Mouse (Mus musculus) lung, postnatal 0 days (tissue): ENCODE measurements at regions not wholly inside any gene's neighbourhood (a gene's known extent, or its start where the extent isn't known, plus 50 kb on each side); places are given as distances from the start of the nearest gene placed in this dataset.

Source experiments
- ATAC-seq: fragments of 200-750 bp; cut with Nextera tagmentation; 2 replicates; pipeline ENCODE4 v1.8.0; 2017; ENCODE audit warnings: moderate library complexity
- DNase-seq: peaks from one replicate; pipeline ENCODE4 v3.0.0-alpha.2; 2016; ENCODE audit warnings: low spot score
- H3K27ac ChIP-seq: fragments of 300-500 bp; sonication (generic); 2 replicates; pipeline ENCODE4 v1.5.1; 2014; ENCODE audit warnings: antibody characterized with exemption, mild to moderate bottlenecking, low read length, mixed read lengths
- H3K27me3 ChIP-seq: fragments of 300-500 bp; sonication (generic); replicated peaks from 2 replicates; pipeline ENCODE4 v1.6.1; 2014; ENCODE audit warnings: low read length, mixed read lengths; ENCODE audit not compliant: insufficient read depth
- H3K36me3 ChIP-seq: fragments of 300-500 bp; sonication (generic); 2 replicates; pipeline ENCODE4 v1.6.1; 2014; ENCODE audit warnings: low read length, mixed read lengths; ENCODE audit not compliant: insufficient read depth
- H3K4me1 ChIP-seq: fragments of 300-500 bp; sonication (generic); 2 replicates; pipeline ENCODE4 v1.6.1; 2014; ENCODE audit warnings: antibody characterized with exemption, low read depth, low read length, mixed read lengths; ENCODE audit not compliant: insufficient read depth
- H3K4me2 ChIP-seq: fragments of 300-500 bp; sonication (generic); replicated peaks from 2 replicates; pipeline ENCODE4 v1.6.1; 2014; ENCODE audit warnings: low read depth, mild to moderate bottlenecking, low read length, moderate library complexity, mixed read lengths
- H3K4me3 ChIP-seq: fragments of 300-500 bp; sonication (generic); 2 replicates; pipeline ENCODE4 v1.5.1; 2014; ENCODE audit warnings: low read depth, low read length
- H3K9ac ChIP-seq: fragments of 300-500 bp; sonication (generic); replicated peaks from 2 replicates; pipeline ENCODE4 v1.6.1; 2014; ENCODE audit warnings: low read depth, mild to moderate bottlenecking
- H3K9me3 ChIP-seq: fragments of 300-500 bp; sonication (generic); 2 replicates; pipeline ENCODE4 v1.6.1; 2016; ENCODE audit warnings: low read length, mixed read lengths
- CTCF ChIP-seq: IDR thresholded peaks from 2 replicates; pipeline ENCODE4 v1.5.1; 2016; ENCODE audit warnings: antibody characterized with exemption, mild to moderate bottlenecking
- EP300 ChIP-seq: IDR thresholded peaks from 2 replicates; pipeline ENCODE4 v1.6.1; 2016; ENCODE audit warnings: antibody characterized with exemption, mild to moderate bottlenecking, control low read depth
- WGBS: fragments of 180-500 bp; shearing (Covaris S2); extraction: QIAGEN DNeasy Blood & Tissue Kit; methylation state at CpG from one replicate; pipeline ENCODE4 v1.1.7; 2014; 5-methylcytosine and 5-hydroxymethylcytosine counted together

DNA sequence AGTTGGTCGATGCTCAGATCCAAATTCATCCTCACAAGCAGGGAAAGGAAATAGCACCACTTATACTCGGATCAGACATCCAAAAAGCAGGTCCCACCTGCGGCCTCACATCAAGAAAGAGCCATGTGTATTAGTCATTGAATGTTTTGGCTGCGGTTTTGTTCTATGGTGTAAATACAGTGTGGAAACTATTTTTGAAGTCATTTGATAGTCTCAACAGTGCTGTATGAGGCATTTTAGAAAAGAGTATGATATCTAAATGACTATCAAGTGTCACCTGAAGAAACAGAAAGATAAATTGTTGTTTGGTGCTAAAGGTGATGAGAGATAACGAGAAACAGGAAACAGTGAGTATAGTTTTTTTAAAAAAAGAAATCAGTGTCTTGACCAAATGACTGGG lies 74.7 kb downstream of the Cep44 start:
- ATAC-seq, result no peak
- no peak overlapping the region for H3K4me3 ChIP-seq
- no peak overlapping the region for H3K9ac ChIP-seq

DNA sequence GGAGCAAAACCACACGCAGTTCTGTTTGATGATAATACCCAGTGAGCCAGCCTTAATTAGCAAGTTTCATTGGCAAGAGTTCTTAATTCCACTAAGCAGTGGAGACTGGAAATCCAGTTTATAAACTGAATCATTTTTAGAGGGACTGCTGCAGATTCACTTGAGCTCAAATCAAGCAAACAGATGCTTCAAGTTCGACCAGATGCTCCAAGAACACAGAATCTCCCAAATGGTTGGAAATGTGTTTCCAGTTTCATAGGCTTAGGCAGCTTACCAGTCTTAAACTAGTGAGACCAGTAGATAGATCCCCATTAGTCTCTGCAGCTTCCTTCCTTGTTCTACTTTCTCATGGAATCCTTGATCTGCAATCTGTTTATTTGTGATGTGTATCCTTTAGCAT lies 75.7 kb downstream of the Cep44 start:
- no peak overlapping the region for H3K4me2 ChIP-seq
- TF ChIP-seq CTCF (no peak), EP300 (no peak)
- 79% methylated on average over 2 of the region's 2 CpGs for WGBS
- no peaks in the 10 kb centered on the region for H3K9me3 ChIP-seq
- H3K9ac ChIP-seq, result no peak overlapping the region
- no peaks in the 10 kb centered on the region for H3K4me1 ChIP-seq
- H3K27me3 ChIP-seq, result no peaks in the 10 kb centered on the region
- H3K36me3 ChIP-seq, result no peaks in the 10 kb centered on the region
- DNase-seq (no peak), ATAC-seq (no peak)
- no peak overlapping the region for H3K4me3 ChIP-seq
- H3K27ac ChIP-seq, result no peak overlapping the region

More for the DNA sequence above, 74.7 kb downstream of the Cep44 start:
- Histone ChIP-seq H3K4me1 (no peaks in the 10 kb centered on the region), H3K4me2 (no peak overlapping the region), H3K27me3 (no peaks in the 10 kb centered on the region), H3K27ac (no peak overlapping the region), H3K36me3 (no peaks in the 10 kb centered on the region), H3K9me3 (no peaks in the 10 kb centered on the region)
- TF ChIP-seq EP300 (no peak), CTCF (no peak)
- DNase-seq, result no peak
- 79% methylated on average over 5 of the region's 5 CpGs for WGBS

DNA sequence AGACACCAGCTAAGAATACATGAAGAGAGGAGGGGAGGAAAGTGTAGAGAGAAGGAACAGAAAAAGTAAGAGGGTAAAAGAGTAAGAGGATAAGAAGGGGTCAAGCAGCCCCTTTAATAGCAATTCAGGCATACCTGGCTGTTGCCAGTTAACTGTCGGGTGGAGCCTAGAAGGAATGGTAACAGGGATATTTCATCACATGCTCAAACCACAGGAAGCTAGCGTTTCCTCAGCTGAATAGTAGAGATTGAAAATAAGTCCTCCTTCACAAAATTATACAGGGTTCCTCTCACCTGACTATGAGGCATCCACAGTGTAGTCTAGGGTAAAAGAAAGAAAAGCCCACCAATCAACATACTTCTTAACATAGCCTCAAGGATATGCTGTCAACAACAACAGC lies 76.5 kb downstream of the Cep44 start:
- 78% methylated on average over 2 of the region's 2 CpGs for whole genome bisulfite sequencing
- H3K4me3 ChIP-seq, result no peak overlapping the region
- no peaks in the 10 kb centered on the region for H3K4me1 ChIP-seq
- H3K36me3 ChIP-seq, result no peaks in the 10 kb centered on the region
- ATAC-seq, result no peak
- TF ChIP-seq CTCF (no peak), EP300 (no peak)
- H3K27me3 ChIP-seq, result no peaks in the 10 kb centered on the region
- no peaks in the 10 kb centered on the region for H3K9me3 ChIP-seq
- no peak for DNase-seq
- no peak overlapping the region for H3K27ac ChIP-seq
- no peak overlapping the region for H3K9ac ChIP-seq
- H3K4me2 ChIP-seq, result no peak overlapping the region

DNA sequence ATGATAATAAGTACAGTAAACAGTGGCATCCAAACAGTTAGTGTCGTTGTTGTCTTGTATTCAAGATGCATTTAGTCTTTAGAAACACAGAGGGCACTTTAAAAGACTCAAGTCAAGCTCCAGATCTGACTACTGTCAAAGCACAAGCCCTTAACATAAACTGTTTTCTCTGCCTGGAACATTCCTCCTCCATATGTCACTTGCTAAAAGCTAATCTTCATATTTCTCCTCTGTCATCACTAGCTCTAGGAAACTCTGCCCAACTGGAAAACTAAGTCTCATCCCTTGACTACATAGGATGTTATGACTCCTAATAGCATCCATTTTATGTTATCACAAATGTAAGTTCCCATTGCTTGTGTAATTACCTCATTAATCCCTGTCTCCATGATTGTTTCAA lies 85.8 kb downstream of the Cep44 start:
- WGBS, result 39% methylated on average over 1 of the region's 1 CpGs
- ATAC-seq (peak; percentile 25; the same call in 1 of the 2 replicates), DNase-seq (peak; percentile 53)
- Histone ChIP-seq H3K36me3 (no peaks in the 10 kb centered on the region), H3K4me2 (no peak overlapping the region), H3K9ac (no peak overlapping the region), H3K4me1 (no peaks in the 10 kb centered on the region), H3K27ac (no peak overlapping the region), H3K4me3 (no peak overlapping the region), H3K27me3 (no peaks in the 10 kb centered on the region), H3K9me3 (no peaks in the 10 kb centered on the region)
- TF ChIP-seq EP300 (peak; percentile 19; the same call in 1 of the 2 replicates), CTCF (no peak)

DNA sequence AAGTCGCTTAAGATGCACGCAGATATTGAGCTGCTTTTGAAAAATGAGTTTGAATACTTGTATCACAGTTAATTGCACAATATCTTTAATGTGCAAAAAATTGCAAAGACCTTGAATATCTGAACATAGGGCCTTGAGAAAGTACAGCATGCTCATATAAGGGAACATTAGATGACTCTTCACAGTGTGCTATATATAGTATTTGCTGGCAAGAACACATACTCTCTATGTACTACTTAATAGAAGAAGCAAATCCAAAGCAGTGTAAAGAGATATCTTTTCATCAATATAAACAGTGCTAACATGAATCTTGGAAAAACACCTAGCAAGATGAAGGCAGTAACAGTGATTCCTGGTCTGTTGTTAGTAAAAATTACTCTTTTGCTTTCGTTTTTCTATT lies 99.9 kb downstream of the Cep44 start:
- H3K4me2 ChIP-seq, result no peak overlapping the region
- ATAC-seq, result no peak
- H3K27ac ChIP-seq, result no peak overlapping the region
- no peak overlapping the region for H3K9ac ChIP-seq
- no peaks in the 10 kb centered on the region for H3K36me3 ChIP-seq
- no peaks in the 10 kb centered on the region for H3K27me3 ChIP-seq
- H3K9me3 ChIP-seq, result no peaks in the 10 kb centered on the region
- TF ChIP-seq EP300, result no peak
- no peak for TF ChIP-seq CTCF
- DNase-seq, result no peak
- no peaks in the 10 kb centered on the region for H3K4me1 ChIP-seq
- H3K4me3 ChIP-seq, result no peak overlapping the region
- 78% methylated on average over 3 of the region's 3 CpGs for WGBS

DNA sequence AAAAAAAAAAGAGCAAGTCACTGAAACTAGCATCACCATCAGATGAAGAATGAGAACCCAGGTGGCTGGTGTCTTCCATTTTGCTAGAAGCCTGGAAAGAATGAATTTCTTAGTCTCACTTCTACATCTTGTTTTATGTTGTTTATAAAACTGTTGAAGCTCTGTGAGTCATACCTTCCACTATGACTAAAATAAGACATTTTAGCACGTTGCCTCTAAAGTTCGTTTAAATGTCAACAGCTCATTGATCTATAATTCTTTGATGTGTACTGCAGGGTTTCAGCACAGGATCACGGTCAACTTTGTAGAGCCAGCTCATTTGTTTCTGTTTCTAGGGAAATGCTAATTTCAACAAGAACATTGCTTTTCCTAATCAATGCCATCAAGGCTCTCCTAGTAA lies 107.2 kb downstream of the Cep44 start:
- 47% methylated on average over 3 of the region's 3 CpGs for WGBS
- no peak overlapping the region for H3K27ac ChIP-seq
- H3K4me1 ChIP-seq, result no peaks in the 10 kb centered on the region
- no peak for ATAC-seq
- peak; percentile 14; the same call in 1 of the 2 replicates for TF ChIP-seq EP300
- no peak for TF ChIP-seq CTCF
- H3K9ac ChIP-seq, result no peak overlapping the region
- H3K4me3 ChIP-seq, result no peak overlapping the region
- no peaks in the 10 kb centered on the region for H3K36me3 ChIP-seq
- no peak overlapping the region for H3K4me2 ChIP-seq
- DNase-seq, result peak; percentile 31
- no peaks in the 10 kb centered on the region for H3K9me3 ChIP-seq
- H3K27me3 ChIP-seq, result no peaks in the 10 kb centered on the region

DNA sequence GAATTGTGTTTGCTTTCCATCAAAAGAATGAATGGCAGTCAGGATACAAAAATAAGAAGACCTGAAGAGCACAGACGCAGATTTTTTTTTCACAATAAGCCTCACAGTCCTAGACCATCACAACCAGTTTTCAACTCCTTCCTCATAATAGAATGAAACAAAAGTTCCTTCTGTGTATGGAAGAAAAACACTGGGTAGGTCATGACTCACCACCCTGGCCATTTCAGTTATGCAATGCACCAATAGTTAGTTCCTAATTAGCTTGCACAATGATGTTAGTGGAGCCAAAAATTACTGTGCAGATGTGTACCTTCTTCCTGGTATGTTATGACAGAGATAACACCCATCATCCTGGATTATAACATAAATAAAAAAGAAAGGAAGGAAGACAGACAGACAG lies 111.4 kb downstream of the Cep44 start:
- DNase-seq (peak; percentile 79), ATAC-seq (peak; percentile 69)
- no peak overlapping the region for H3K9ac ChIP-seq
- no peaks in the 10 kb centered on the region for H3K27me3 ChIP-seq
- no peaks in the 10 kb centered on the region for H3K4me1 ChIP-seq
- H3K27ac ChIP-seq, result no peak overlapping the region
- H3K4me3 ChIP-seq, result no peak overlapping the region
- H3K4me2 ChIP-seq, result no peak overlapping the region
- TF ChIP-seq EP300, result peak; percentile 42; the same call in 1 of the 2 replicates
- no peak for TF ChIP-seq CTCF
- no peaks in the 10 kb centered on the region for H3K36me3 ChIP-seq
- no peaks in the 10 kb centered on the region for H3K9me3 ChIP-seq
- 63% methylated on average over 1 of the region's 1 CpGs for WGBS
